Mouse (Mus musculus) heart, postnatal 4 days (tissue): Measurements from ENCODE around the gene Slc7a1. TPM values are rescaled to one million over a fixed set of nuclear protein-coding genes. Genes with fewer than 3 reads are reported as not detected.

Experiments used
- DNase-seq: peaks from one replicate; pipeline ENCODE4 v3.0.0; 2021
- total RNA-seq, 2 experiments: library from RNA; stranded (reverse); gene quantifications; 2 replicates each; pipeline ENCODE4 v1.2.3; 2021

Gene Slc7a1
- total RNA-seq, result 10 to 100 TPM; 32.6 to 34.6 TPM

DNA sequence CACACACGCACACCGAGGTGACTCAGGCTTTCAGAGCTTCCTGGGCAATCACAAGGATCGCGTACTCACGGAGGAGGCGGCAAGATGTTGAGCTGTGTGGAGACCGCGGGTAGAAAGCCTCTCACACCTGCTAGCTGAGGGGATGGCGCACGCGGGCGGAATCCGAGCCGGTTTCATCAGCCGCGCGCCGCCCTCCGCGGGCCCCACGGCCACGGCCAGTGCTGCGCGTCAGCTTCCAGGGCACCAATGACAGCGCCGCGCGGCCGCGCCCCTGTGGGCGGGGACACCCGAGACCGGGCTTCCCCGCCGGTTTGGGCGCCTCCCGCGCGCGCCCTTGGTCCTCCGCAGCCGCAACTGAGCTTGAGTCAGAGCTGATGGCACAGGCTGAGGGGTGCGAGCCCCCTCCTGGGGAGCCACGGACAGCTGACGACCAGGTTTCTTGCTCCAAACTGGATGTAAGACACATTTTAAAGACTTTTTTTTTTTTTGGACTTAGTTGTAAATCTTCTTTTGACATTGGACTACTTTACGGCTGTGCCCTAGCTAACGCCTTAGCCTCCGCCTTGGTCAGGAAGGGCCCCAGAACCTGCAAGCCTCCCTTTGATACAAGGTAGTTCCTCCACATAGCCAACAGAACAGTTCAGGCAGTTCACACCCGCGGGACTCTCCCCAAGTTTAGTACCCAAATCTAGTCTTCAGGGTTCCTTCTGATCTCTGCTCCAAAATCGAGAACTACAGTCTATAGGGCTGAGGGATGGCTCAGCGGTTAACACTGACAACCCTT, at the start of gene Slc7a1:
TSS of gene Slc7a1 (minus strand) at position 245 of the 784 bp plus-strand sequence.
- peak; percentile 90 for DNase-seq

DNA sequence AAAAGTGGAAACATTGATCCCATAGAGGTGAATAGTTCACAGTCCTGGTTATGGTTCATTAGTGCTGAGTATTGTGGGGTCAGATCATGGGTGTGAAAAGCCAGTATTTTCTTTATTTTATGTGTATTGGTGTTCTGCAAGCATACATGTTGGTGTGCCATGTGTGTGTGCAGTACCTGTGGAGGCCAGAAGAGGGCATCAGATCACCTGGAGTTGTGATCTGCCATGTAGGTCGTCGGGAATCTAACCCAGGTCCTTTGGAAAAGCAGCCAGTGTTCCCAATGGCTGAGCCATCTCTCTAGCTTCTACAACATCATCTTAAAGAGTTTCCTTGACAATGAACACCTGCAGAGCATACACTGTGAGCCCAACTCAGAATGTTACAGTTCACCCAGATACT, 45.3 kb upstream of the Slc7a1 start:
- no peak for DNase-seq

DNA sequence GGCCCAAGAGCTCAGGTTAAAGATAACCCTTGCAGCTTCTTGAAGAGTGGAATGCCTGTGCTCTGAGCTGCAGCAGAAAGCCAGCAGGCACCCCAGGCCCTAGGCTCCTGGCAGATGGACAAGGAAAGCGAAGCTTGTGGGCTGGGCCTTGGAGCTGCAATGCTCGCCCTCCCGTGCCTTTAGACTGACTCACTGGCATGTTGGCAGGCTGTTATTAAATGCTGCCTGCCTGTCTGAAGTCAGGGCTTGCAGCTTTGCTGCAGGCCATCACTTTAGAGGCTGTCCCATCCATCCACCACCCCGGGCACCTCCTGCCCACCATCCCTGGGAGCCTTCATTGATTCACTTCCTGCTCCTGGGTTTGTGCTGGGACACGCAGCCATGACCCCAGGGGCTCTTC, 44.0 kb upstream of the Slc7a1 start:
- DNase-seq, result peak; percentile 75

DNA sequence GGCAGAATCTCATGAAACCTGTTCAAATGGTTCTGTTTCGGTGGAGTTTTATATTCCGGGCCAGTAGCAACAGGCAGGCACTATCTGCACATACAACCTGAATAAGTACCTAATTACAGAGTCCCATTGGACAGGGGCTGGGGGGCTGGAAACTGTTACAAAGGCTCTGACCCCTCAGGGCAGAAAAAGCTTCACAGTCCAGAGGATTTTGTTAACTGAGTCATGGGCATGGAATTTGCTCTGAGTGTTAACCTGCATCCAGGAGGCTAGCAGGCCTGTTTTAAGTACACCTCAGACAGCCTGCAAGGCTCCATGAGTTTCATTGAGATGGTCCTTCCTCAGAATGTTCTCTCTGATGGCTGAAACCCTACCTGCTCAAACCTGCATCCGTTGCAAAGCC, 36.0 kb upstream of the Slc7a1 start:
- no peak for DNase-seq

- no peak for DNase-seq
Observed at GRCm38 (mm10) chr5:148432121-148432520, 32.4 kb upstream of the Slc7a1 start.

- DNase-seq, result no peak
Observed at GRCm38 (mm10) chr5:148428846-148429245, 29.1 kb upstream of the Slc7a1 start.

DNA sequence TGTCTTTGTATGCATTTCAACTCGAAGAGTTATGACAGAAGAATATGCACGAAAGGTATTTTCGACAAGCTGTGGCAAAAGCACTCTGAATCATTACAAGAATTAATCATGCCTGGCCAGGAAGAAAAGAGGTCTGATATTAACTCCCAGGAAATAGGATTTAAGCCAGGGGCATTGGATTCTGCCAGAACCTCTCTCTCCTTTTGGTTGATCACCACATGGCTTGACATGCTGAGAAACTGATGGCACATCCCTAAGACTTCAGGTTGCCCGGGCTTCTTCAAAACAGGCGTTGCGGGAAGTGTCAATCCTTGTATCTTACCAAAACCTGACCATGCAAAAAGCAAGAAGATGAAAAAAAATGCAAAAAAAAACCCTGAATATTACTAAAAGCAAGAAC, 25.4 kb upstream of the Slc7a1 start:
- DNase-seq, result no peak

- no peak for DNase-seq
Observed at GRCm38 (mm10) chr5:148421326-148421725, 21.6 kb upstream of the Slc7a1 start.

DNA sequence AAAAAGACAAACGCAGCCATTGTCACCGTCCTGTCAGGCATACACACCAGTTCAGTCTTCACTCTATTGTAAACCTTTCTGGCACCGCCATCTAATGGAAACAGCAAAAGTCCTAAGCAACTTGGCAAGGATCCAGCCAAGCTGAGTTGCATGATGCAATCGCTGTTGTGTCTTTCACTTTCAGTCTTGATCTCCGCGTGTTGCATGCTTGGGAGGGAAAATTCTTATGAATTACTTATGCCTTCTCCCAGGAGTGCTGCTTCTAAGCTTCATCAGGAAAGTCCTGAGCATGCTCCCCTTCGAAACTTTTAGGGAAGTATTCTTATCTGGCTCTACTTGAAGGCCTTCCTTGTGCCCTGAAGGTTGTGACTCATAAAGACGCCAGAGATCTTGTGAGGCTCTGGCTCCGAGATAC, 19.4 kb upstream of the Slc7a1 start:
- peak; percentile 69 for DNase-seq

- no peak for DNase-seq
Observed at GRCm38 (mm10) chr5:148418436-148418835, 18.7 kb upstream of the Slc7a1 start.

GRCm38 (mm10) chr5:148417756-148418155, 18.1 kb upstream of the Slc7a1 start:
- DNase-seq, result no peak

DNA sequence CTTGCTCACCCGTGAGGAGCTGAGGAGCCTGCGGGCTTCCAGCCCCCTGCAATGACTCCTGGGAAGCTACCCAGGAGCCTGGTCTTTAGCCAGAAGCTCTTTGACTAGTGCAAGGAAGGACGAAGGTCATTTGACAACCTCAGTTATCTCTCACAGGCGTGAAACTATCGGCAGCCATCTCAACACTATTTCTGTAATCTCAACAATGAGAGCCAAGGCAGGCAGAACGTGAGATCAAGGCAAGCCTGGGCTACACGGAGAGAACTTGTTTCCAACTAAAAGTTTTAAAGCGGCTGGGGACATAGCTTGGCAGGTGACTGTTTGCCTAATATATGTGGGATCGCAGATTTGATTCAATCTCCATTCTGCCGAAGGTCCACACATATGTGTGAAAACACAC, 16.8 kb upstream of the Slc7a1 start:
- DNase-seq, result no peak

DNA sequence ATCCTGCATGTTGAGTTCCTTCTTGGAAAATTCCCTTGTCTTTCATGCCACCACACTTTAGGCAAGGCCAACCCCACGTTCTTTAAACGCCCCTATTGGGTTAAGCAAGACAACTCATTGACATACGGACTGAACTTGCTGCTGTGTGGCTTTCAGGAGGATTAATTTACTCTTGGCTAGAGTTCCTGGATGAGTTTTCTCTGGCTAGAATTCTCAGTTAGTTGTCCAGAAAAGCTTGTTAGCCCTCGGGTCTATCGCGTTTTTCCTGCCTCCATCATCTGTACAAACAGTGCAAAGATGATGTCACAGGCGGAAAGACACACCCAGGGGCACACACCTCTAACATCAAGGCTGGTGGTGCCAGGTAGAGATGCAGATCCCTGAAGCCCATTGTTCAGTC, 14.5 kb upstream of the Slc7a1 start:
- no peak for DNase-seq

DNA sequence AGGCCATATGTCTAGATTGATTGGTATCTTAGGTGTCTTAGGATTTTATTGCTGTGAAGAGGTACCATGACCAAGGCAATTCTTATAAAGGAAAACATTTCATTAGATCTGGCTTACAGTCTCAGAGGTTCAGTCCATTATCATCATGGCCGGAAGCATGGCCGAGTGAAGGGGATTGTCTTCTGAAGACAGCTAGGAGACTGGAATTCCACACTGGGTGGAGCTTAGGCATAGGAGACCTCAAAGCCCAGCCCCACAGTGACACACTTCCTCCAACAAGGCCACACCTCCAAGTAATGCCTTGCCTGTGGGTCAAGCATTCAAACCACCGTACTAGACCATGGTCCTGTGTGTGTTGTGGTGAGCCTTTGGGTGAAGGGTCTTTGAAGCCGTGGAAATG, 12.8 kb upstream of the Slc7a1 start:
- no peak for DNase-seq

DNA sequence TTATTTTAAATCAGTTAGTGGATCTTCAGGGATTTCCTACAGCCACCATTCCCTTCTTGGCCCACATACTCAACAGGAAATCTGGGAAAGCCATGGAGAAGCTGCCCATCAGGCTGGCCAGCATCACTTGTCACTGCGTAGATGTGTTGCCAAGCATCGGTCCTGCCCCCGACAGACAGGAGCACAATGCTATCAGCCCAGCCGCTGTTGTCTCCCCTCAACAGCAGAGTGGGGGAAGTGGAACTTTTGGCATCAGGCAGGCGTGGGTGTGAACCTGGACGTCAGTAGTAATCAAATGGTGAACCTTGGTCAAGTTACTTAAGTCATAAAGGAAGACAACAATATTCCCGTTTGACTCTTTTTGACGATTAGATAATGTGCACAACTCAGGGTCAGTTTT, 9.8 kb upstream of the Slc7a1 start:
- DNase-seq, result peak; percentile 59

DNA sequence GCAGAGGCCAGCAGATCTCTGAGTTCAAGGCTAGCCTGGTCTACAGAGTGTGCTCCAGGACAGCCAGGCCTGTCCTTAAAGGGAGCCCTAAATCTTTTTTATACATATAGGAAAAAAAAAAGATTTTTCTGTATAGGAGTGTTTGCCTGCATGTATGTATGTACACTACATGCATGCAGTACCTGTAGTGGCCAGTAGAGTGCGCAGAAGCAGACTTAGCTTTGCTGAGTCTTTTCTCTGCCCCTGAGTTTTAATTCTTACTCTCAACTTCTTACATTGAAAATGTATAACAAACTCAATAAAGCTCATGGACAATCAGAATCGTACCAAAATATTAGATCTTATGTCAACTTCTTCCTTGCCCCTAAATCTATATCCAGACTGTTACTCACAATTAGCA, 7.2 kb upstream of the Slc7a1 start:
- no peak for DNase-seq

DNA sequence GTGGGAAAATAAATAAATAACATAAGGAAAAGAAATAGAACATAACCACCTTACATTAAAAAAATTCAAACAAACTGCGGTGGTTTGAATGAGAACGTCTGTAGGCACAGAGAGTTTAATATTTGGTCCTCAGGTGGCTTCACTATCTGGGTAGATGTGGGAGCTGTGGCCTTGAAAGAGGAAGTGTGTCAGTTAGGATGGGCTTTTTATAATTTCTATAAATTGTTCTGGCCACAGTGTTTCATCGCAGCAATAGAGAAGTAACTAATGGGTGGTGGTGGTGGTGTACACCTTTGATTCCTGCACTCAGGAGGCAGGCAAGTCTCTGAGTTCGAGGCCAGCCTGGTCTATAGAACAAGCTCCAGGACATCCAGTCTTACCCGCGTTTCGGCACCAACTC, 4.8 kb upstream of the Slc7a1 start:
- DNase-seq, result no peak

- DNase-seq, result no peak
Observed at GRCm38 (mm10) chr5:148402641-148403040, 2.9 kb upstream of the Slc7a1 start.

- DNase-seq, result peak; percentile 69
Observed at GRCm38 (mm10) chr5:148398766-148399659, 691 bp downstream of the Slc7a1 start.

GRCm38 (mm10) chr5:148398451-148398765, 1.3 kb downstream of the Slc7a1 start:
- DNase-seq, result no peak

DNA sequence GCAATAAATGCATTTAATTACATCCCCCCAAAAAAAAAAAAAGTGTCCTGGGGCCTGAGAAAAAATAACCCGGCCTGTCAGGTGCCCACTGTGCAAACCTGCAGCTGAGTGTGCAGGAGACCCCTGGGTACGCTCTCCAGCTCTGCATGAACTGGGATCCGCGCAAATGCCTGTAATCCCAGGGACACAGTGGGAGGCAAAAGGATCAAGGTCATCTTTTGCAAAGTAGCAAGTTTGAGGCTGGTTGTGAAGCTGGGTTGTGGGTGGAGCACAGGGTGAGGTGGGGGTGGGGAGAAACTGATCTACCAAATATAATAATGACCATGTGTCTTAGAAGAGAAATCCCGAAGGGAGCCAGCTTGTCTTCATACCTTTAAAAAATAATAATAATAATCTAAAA, 1.8 kb downstream of the Slc7a1 start:
- DNase-seq, result no peak

DNA sequence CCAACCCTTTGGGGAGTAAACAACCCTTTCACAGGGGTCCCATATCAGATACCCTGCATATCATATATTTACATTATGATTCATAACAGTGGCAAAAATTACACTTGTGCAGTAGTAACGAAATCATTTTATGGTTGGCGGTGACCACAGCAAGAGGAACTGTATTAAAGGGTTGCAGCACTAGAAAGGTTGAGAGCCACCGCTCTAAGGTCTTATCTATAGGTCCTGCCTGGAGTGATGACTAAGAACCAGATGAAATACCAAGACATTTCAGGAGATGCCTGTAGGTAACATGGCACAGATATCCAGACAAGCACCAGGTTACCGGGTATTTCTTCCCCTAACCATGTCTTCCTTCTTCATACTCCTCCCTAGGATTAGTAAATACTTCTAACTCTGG, 2.3 kb downstream of the Slc7a1 start:
- DNase-seq, result no peak

- DNase-seq, result no peak
Observed at GRCm38 (mm10) chr5:148393316-148393715, 6.4 kb downstream of the Slc7a1 start.

DNA sequence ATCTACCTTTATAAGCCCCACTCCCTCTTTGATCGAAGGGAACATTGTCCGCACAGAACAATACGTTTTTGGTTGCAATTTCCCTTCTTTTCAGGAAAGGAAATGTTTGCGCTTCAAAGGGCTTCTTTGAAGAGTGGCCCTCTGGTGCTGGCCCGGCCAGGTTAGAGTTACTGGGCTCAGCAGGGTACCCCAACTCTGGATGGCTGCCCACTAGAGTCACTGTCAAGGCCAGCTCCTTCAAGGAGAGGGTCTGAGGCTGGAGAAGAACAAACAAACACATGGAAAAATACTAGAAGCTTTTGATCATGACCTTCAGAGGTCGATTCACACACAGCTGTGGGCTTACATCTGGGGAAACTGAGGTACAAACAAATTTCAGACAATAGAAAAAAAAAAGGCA, 6.9 kb downstream of the Slc7a1 start:
- no peak for DNase-seq
